Mouse (Mus musculus): Measurements from ENCODE around the gene Rsph6a. TPM values are rescaled to one million over a fixed set of nuclear protein-coding genes. Genes with fewer than 3 reads are reported as not detected.

The Rsph6a gene
- total and polyA plus RNA-seq, 2 experiments from 2014 or later: 0.19 to 0.23 TPM

GRCm38 (mm10) chr7:19046286-19047069, 8.0 kb upstream of the Rsph6a start:
- 93% methylated on average over 11 of the region's 11 CpGs for WGBS
- no peaks in the 10 kb centered on the region for H3K4me1 ChIP-seq (ENCODE audit: insufficient read depth)

GRCm38 (mm10) chr7:19048006-19048527, 6.4 kb upstream of the Rsph6a start:
- no peak for ATAC-seq
- no peak for TF ChIP-seq CTCF (IDR thresholded peaks at IDR 0.05; ENCODE audit: low read depth)
- 88% methylated on average over 14 of the region's 14 CpGs for WGBS

More at GRCm38 (mm10) chr7:19046286-19047069, 8.0 kb upstream of the Rsph6a start:
- H3K9me3 ChIP-seq (ENCODE audit: low read length): no peaks in the 10 kb centered on the region
- H3K27me3 ChIP-seq (ENCODE audit: insufficient read depth, low read length): no peaks in the 10 kb centered on the region
- no peak for TF ChIP-seq CTCF (IDR thresholded peaks at IDR 0.05; ENCODE audit: low read depth)
- H3K9ac ChIP-seq: no peak overlapping the region
- H3K4me2 ChIP-seq (ENCODE audit: low read depth): no peak overlapping the region
- peaks cover 99% of the 10 kb centered on the region for H3K36me3 ChIP-seq (ENCODE audit: insufficient read depth)
- DNase-seq (no peak), ATAC-seq (0 out of 2 replicates have a peak, but pooled peaks have one; percentile 12)
- H3K27ac ChIP-seq (ENCODE audit: low read depth, low read length): no peak overlapping the region
- H3K4me3 ChIP-seq (ENCODE audit: low read depth, low read length): no peak overlapping the region

GRCm38 (mm10) chr7:19049252-19049651, 5.2 kb upstream of the Rsph6a start:
- no peak overlapping the region for H3K4me2 ChIP-seq (ENCODE audit: low read depth)
- H3K9me3 ChIP-seq (ENCODE audit: low read length): no peaks in the 10 kb centered on the region
- H3K36me3 ChIP-seq (ENCODE audit: insufficient read depth): peaks cover 81% of the 10 kb centered on the region
- H3K4me3 ChIP-seq (ENCODE audit: low read depth, low read length): no peak overlapping the region
- H3K9ac ChIP-seq: no peak overlapping the region
- no peaks in the 10 kb centered on the region for H3K4me1 ChIP-seq (ENCODE audit: insufficient read depth)
- DNase-seq (no peak), ATAC-seq (no peak)
- no peak overlapping the region for H3K27ac ChIP-seq (ENCODE audit: low read depth, low read length)
- WGBS: 86% methylated on average over 5 of the region's 5 CpGs
- TF ChIP-seq CTCF (IDR thresholded peaks at IDR 0.05; ENCODE audit: low read depth): no peak
- no peaks in the 10 kb centered on the region for H3K27me3 ChIP-seq (ENCODE audit: insufficient read depth, low read length)

More at GRCm38 (mm10) chr7:19048006-19048527, 6.4 kb upstream of the Rsph6a start:
- no peak overlapping the region for H3K27ac ChIP-seq (ENCODE audit: low read depth, low read length)
- H3K27me3 ChIP-seq (ENCODE audit: insufficient read depth, low read length): no peaks in the 10 kb centered on the region
- peaks cover 92% of the 10 kb centered on the region for H3K36me3 ChIP-seq (ENCODE audit: insufficient read depth)
- H3K9me3 ChIP-seq (ENCODE audit: low read length): no peaks in the 10 kb centered on the region
- no peaks in the 10 kb centered on the region for H3K4me1 ChIP-seq (ENCODE audit: insufficient read depth)
- no peak for DNase-seq
- H3K4me2 ChIP-seq (ENCODE audit: low read depth): no peak overlapping the region
- no peak overlapping the region for H3K9ac ChIP-seq
- H3K4me3 ChIP-seq (ENCODE audit: low read depth, low read length): no peak overlapping the region

- WGBS: 84% methylated on average over 8 of the region's 8 CpGs
- Histone ChIP-seq H3K36me3 (ENCODE audit: insufficient read depth) (peaks cover 72% of the 10 kb centered on the region), H3K4me1 (ENCODE audit: insufficient read depth) (no peaks in the 10 kb centered on the region), H3K27ac (ENCODE audit: low read depth, low read length) (0 out of 2 replicates have a peak overlapping the region, but pooled peaks have one; percentile 4), H3K9ac (no peak overlapping the region), H3K27me3 (ENCODE audit: insufficient read depth, low read length) (no peaks in the 10 kb centered on the region), H3K9me3 (ENCODE audit: low read length) (no peaks in the 10 kb centered on the region), H3K4me3 (ENCODE audit: low read depth, low read length) (no peak overlapping the region), H3K4me2 (ENCODE audit: low read depth) (no peak overlapping the region)
- 0 out of 2 replicates have a peak, but pooled peaks have one; percentile 7 for ATAC-seq
- TF ChIP-seq CTCF (IDR thresholded peaks at IDR 0.05; ENCODE audit: low read depth): no peak
- no peak for DNase-seq
These were observed 4.3 kb upstream of the Rsph6a start for GRCm38 (mm10) chr7:19050172-19050571.

GRCm38 (mm10) chr7:19051161-19051560, 3.3 kb upstream of the Rsph6a start:
- 77% methylated on average over 4 of the region's 4 CpGs for WGBS
- DNase-seq: no peak

GRCm38 (mm10) chr7:19052345-19053135, 1.9 kb upstream of the Rsph6a start:
- Histone ChIP-seq H3K9ac (no peak overlapping the region), H3K4me1 (ENCODE audit: insufficient read depth) (no peaks in the 10 kb centered on the region), H3K27ac (ENCODE audit: low read depth, low read length) (no peak overlapping the region), H3K4me3 (ENCODE audit: low read depth, low read length) (no peak overlapping the region), H3K36me3 (ENCODE audit: insufficient read depth) (peaks cover 48% of the 10 kb centered on the region), H3K9me3 (ENCODE audit: low read length) (no peaks in the 10 kb centered on the region), H3K27me3 (ENCODE audit: insufficient read depth, low read length) (no peaks in the 10 kb centered on the region), H3K4me2 (ENCODE audit: low read depth) (no peak overlapping the region)
- WGBS: 88% methylated on average over 15 of the region's 15 CpGs
- no peak for TF ChIP-seq CTCF (IDR thresholded peaks at IDR 0.05; ENCODE audit: low read depth)
- DNase-seq: no peak
- no peak for ATAC-seq

More at GRCm38 (mm10) chr7:19051161-19051560, 3.3 kb upstream of the Rsph6a start:
- no peak for TF ChIP-seq CTCF (IDR thresholded peaks at IDR 0.05; ENCODE audit: low read depth)
- no peaks in the 10 kb centered on the region for H3K27me3 ChIP-seq (ENCODE audit: insufficient read depth, low read length)
- no peak overlapping the region for H3K9ac ChIP-seq
- ATAC-seq: no peak
- H3K36me3 ChIP-seq (ENCODE audit: insufficient read depth): peaks cover 62% of the 10 kb centered on the region
- no peaks in the 10 kb centered on the region for H3K9me3 ChIP-seq (ENCODE audit: low read length)
- H3K27ac ChIP-seq (ENCODE audit: low read depth, low read length): no peak overlapping the region
- H3K4me1 ChIP-seq (ENCODE audit: insufficient read depth): no peaks in the 10 kb centered on the region
- H3K4me2 ChIP-seq (ENCODE audit: low read depth): no peak overlapping the region
- no peak overlapping the region for H3K4me3 ChIP-seq (ENCODE audit: low read depth, low read length)

Data from forebrain, postnatal 0 days (tissue).